Mouse (Mus musculus) activated CD4-positive, CD25-positive, alpha-beta regulatory T cell, adult 9 weeks (primary cell): ENCODE data around the gene Tceal8. TPM values are rescaled to one million over a fixed set of nuclear protein-coding genes. Genes with fewer than 3 reads are reported as not detected.

ENCODE experiments used
- polyA plus RNA-seq: library from polyadenylated mRNA; unstranded; fragments of 100-300 nt; shearing (Covaris generic); gene quantifications from one replicate; pipeline ENCODE4 v1.2.1, GENCODE M21; 2017

Gene Tceal8
- polyA plus RNA-seq, result 1.7 TPM

DNA sequence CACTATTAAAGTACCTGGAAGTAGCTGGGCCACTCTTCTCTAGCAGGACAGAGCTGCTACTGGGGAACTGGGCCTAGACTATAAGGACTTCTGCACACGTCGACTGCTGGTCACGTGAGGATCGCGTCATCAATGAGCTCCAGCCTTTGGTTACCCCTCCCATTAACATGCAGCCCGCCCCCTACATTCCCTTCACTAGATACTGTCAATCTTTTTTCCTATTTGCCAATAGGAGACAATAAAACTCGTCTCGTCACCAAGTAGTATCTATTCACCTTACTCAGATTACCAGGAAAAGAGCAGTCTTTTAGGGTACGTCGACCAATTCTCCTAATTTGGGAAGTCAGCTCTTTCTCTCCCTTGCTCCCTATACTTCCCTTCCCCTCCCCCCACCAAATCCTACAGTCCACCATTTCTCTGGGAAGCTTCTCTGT is at the start of gene Tceal8:
TSS of gene Tceal8 (minus strand) at position 225 of the 434 bp plus-strand sequence.

DNA sequence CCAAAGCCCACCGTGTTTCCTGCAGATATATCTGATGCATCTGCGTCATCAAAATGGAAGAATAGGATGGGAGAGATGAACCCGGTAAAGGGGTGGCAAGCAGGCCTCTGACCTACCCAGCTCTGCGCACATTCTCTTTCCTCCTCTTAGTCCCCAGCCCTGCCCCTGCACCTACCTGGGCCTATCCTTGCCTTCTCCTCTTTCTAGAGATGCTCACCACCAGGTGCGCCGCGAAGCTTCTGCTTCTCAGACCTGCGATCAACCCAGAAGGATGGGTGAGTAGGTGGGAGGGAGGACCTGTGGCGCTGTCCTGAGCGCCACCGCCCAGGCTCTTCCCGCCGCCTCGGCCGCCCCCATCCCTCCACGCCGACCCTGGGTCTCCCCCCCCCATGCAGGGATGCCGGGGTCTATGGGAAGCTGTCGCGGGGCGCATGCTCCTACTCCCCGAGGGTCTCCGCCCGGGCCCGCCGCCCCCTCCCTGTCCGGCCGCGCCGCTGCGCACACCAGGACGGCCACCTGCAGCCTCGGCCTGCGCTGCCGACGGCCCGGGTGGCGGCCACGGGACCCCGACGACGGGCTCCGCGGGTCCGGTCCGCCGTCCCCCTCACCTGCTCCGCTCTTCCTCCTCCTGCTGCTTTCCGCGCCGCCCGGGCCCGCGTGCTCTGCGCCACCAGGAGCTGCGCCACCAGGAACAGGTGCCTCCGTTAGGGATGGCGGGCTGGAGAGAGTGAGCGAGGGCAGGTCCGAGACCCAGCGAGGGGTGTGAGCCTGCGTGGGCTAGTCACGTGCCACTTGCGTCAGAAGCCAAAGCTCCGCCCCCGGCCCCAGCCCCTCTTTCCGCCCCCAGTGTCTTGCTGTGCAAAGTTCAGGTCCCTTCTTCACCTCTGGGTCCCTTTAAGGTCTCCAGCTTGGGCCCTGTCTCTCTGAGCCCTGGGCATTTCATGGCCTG is 42.9 kb upstream of the Tceal8 start, which contains the start of the genes Tceal7 and Bex1:
TSS of gene Tceal7 (plus strand) at position 51 of the 949 bp plus-strand sequence.
TSS of gene Bex1 (minus strand) at position 785 of the 949 bp plus-strand sequence.

DNA sequence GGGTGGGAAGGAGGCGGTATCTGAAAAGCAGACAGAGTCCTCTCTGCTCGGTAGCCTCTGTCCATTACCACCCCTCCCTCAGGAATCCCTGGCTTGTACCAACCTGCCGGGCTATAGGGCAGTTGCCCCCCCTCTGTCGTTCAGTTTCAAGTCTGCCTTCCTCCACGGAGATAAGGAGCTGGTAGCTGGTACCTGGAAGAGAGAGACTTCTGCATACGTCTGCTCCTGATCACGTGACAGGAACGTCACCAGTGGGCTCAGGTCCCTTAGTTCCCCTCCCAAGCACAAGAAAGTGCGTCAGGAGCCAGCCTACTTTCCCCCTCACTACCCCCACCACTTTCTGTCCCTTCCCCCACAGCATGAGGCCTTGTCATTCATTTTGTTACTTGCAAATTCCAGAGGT is 31.5 kb upstream of the Tceal8 start, which contains the start of gene Tceal5:
TSS of gene Tceal5 (minus strand) at position 213 of the 403 bp plus-strand sequence.

DNA sequence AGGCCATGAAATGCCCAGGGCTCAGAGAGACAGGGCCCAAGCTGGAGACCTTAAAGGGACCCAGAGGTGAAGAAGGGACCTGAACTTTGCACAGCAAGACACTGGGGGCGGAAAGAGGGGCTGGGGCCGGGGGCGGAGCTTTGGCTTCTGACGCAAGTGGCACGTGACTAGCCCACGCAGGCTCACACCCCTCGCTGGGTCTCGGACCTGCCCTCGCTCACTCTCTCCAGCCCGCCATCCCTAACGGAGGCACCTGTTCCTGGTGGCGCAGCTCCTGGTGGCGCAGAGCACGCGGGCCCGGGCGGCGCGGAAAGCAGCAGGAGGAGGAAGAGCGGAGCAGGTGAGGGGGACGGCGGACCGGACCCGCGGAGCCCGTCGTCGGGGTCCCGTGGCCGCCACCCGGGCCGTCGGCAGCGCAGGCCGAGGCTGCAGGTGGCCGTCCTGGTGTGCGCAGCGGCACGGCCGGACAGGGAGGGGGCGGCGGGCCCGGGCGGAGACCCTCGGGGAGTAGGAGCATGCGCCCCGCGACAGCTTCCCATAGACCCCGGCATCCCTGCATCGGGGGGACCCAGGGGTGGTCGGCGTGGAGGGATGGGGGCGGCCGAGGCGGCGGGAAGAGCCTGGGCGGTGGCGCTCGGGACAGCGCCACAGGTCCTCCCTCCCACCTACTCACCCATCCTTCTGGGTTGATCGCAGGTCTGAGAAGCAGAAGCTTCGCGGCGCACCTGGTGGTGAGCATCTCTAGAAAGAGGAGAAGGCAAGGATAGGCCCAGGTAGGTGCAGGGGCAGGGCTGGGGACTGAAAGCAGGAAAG is 33.1 kb downstream of the Tceal8 start, which contains the start of gene Bex4:
TSS of gene Bex4 (plus strand) at position 170 of the 813 bp plus-strand sequence.

Other genes with a start within 250 kb of the Tceal8 start
- 9.5 TPM for gene Arxes2, start 178.5 kb downstream of the Tceal8 start, polyA plus RNA-seq
- not detected for gene Arxes1, start 139.0 kb downstream of the Tceal8 start, polyA plus RNA-seq
- gene Bex2, start 104.1 kb downstream of the Tceal8 start, polyA plus RNA-seq, result 0.44 TPM
- gene Nxf3, start 87.1 kb downstream of the Tceal8 start, polyA plus RNA-seq, result not detected
- gene Bex4, start 33.3 kb downstream of the Tceal8 start, polyA plus RNA-seq, result not detected
- not detected for gene Tceal5, start 31.5 kb upstream of the Tceal8 start, polyA plus RNA-seq
- gene Tceal7, start 42.4 kb upstream of the Tceal8 start, polyA plus RNA-seq, result not detected
- gene Bex1, start 43.2 kb upstream of the Tceal8 start, polyA plus RNA-seq, result not detected
- 54.7 TPM for gene Tceal9, start 72.7 kb upstream of the Tceal8 start, polyA plus RNA-seq
- gene Bex3, start 97.9 kb upstream of the Tceal8 start, polyA plus RNA-seq, result 90.9 TPM